Mouse (Mus musculus) spleen, adult 12 weeks (tissue): ENCODE data around the gene 2810408A11Rik.

Source experiments
- DNase-seq: peaks from one replicate; pipeline ENCODE4 v3.0.0; 2022; ENCODE audit warnings: low spot score

Gene 2810408A11Rik

DNA sequence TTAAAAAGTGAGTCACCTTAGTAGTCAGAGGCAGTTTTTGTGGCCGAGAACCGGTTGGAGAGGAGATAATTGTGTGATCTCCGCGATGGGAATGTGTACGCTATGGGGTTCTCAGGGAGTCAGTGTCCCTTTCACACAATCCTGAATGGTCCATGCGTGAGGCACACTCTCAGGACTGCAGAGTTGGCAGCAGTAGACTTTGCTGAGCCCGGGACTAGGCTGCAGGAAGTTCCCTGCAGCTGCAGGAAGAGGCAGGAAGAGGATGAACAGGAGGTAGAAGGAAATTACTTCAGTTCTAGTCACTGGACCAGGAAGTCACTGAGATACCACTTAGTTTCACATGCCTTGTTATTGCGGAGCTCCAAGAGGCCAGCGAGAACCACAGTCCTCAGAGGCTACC lies 51.7 kb downstream of the 2810408A11Rik start:
- DNase-seq: no peak

DNA sequence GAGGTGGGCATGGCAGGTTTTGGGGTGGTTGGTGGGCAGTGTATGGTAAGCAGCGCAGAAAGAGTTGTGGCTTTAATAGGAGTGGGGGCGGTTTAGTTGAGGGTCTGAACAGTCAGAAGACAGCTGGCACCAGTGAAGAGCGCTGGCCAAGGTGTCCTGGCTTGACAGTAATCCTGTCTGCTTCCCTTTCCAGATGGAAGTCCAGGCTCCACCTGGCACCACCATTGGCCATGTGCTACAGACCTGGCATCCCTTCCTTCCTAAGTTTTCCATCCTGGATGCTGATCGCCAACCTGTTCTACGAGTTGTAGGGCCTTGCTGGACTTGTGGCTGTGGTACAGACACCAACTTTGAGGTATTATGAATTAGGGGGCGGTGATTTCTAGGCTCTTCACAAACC lies 52.8 kb downstream of the 2810408A11Rik start:
- no peak for DNase-seq
